In genomic region chr5:96616954-96617646, GRCm38 (mm10) we compare ENCODE assay signal across 8 mouse cellular contexts.
DNase-seq lines count a peak whose midpoint lies in the region; ATAC-seq and TF ChIP-seq lines count a peak whose summit lies in the region.

No protein-coding gene starts in this region.

- no peak overlapping the region for H3K4me2 ChIP-seq in liver, embryonic 11.5 days
- no peak overlapping the region for H3K4me2 ChIP-seq in liver, embryonic 12.5 days
- no peak overlapping the region; the same call in 1 of the 2 replicates for H3K4me2 ChIP-seq in heart, postnatal 0 days (ENCODE audit: low read depth, low read length)
- H3K4me2 ChIP-seq in stomach, postnatal 0 days (replicated peaks; ENCODE audit: low read depth), result no peak overlapping the region

- no peak overlapping the region; the same call in 1 of the 2 replicates for H3K27ac ChIP-seq in liver, embryonic 11.5 days (ENCODE audit: low read depth, low read length)
- H3K27ac ChIP-seq in liver, embryonic 12.5 days, result no peak overlapping the region
- H3K27ac ChIP-seq in heart, postnatal 0 days (ENCODE audit: low read depth), result peak overlapping the region; percentile 70
- peak overlapping the region; percentile 10; the same call in 1 of the 2 replicates for H3K27ac ChIP-seq in stomach, postnatal 0 days (replicated peaks)

- H3K4me1 ChIP-seq in liver, embryonic 11.5 days (replicated peaks; ENCODE audit: control insufficient read depth, insufficient read depth, low read length), result no peaks in the 10 kb centered on the region; the same call in 1 of the 2 replicates
- H3K4me1 ChIP-seq in liver, embryonic 12.5 days, result no peaks in the 10 kb centered on the region
- H3K4me1 ChIP-seq in heart, postnatal 0 days (ENCODE audit: control insufficient read depth, insufficient read depth), result peaks cover 19% of the 10 kb centered on the region
- H3K4me1 ChIP-seq in stomach, postnatal 0 days (replicated peaks; ENCODE audit: control insufficient read depth, insufficient read depth), result no peaks in the 10 kb centered on the region

- H3K9me3 ChIP-seq in liver, embryonic 11.5 days (ENCODE audit: control insufficient read depth, low read length), result no peaks in the 10 kb centered on the region
- H3K9me3 ChIP-seq in liver, embryonic 12.5 days (replicated peaks), result no peaks in the 10 kb centered on the region
- H3K9me3 ChIP-seq in heart, postnatal 0 days (replicated peaks; ENCODE audit: control insufficient read depth, low read length), result no peaks in the 10 kb centered on the region
- H3K9me3 ChIP-seq in stomach, postnatal 0 days (ENCODE audit: control insufficient read depth, low read length), result no peaks in the 10 kb centered on the region

- ATAC-seq in liver, embryonic 11.5 days (replicated peaks; ENCODE audit: low FRiP score), result 0 out of 2 replicates have a peak, but pooled peaks have one; percentile 29
- no peak for ATAC-seq in liver, embryonic 12.5 days
- ATAC-seq in heart, postnatal 0 days (ENCODE audit: insufficient read depth, low read depth), result peak; percentile 80
- ATAC-seq in stomach, postnatal 0 days (ENCODE audit: low FRiP score, low TSS enrichment), result peak; percentile 53; the same call in 1 of the 2 replicates
- ATAC-seq in activated CD4-positive, CD25-positive, alpha-beta regulatory T cell, adult 4 months, result no peak

- H3K4me3 ChIP-seq in liver, embryonic 11.5 days (ENCODE audit: low read depth, low read length), result no peak overlapping the region
- H3K4me3 ChIP-seq in liver, embryonic 12.5 days, result no peak overlapping the region
- no peak overlapping the region for H3K4me3 ChIP-seq in heart, postnatal 0 days (ENCODE audit: low read depth, low read length)
- no peak overlapping the region for H3K4me3 ChIP-seq in stomach, postnatal 0 days (ENCODE audit: low read depth, low read length)

- H3K36me3 ChIP-seq in liver, embryonic 11.5 days (ENCODE audit: control insufficient read depth, insufficient read depth, low read length), result no peaks in the 10 kb centered on the region
- H3K36me3 ChIP-seq in liver, embryonic 12.5 days, result no peaks in the 10 kb centered on the region
- H3K36me3 ChIP-seq in heart, postnatal 0 days (replicated peaks; ENCODE audit: control insufficient read depth, insufficient read depth, low read length), result no peaks in the 10 kb centered on the region
- H3K36me3 ChIP-seq in stomach, postnatal 0 days (ENCODE audit: control insufficient read depth, insufficient read depth, low read length), result no peaks in the 10 kb centered on the region

- no peak for DNase-seq in liver, embryonic 11.5 days (ENCODE audit: low spot score)
- DNase-seq in heart, postnatal 0 days (ENCODE audit: low spot score), result peak; percentile 43
- DNase-seq in lung, adult 18-20 months, result peak; percentile 68
- DNase-seq in stomach, postnatal 0 days (ENCODE audit: low spot score), result peak; percentile 41
- no peak for DNase-seq in right cerebral cortex, postnatal 36 days (ENCODE audit: low spot score in 2 of 2)
- no peak for DNase-seq in thymus, postnatal 10 days (ENCODE audit: low spot score in 2 of 2)

- no peak for TF ChIP-seq EP300 in heart, postnatal 0 days (IDR thresholded peaks at IDR 0.05; ENCODE audit: low read depth)
- no peak for TF ChIP-seq EP300 in stomach, postnatal 0 days (optimal IDR thresholded peaks at IDR 0.05)

- no peak overlapping the region for H3K9ac ChIP-seq in liver, embryonic 11.5 days (ENCODE audit: low read depth, low read length)
- no peak overlapping the region for H3K9ac ChIP-seq in liver, embryonic 12.5 days
- no peak overlapping the region for H3K9ac ChIP-seq in heart, postnatal 0 days (replicated peaks; ENCODE audit: low read depth, low read length)
- H3K9ac ChIP-seq in stomach, postnatal 0 days (ENCODE audit: low read length), result no peak overlapping the region

- WGBS in liver, embryonic 11.5 days, result 44% methylated on average over 6 of the region's 6 CpGs
- WGBS in liver, embryonic 12.5 days (ENCODE audit: insufficient replicate concordance), result 55% methylated on average over 6 of the region's 6 CpGs
- WGBS in heart, postnatal 0 days, result 13% methylated on average over 6 of the region's 6 CpGs
- WGBS in stomach, postnatal 0 days, result 32% methylated on average over 6 of the region's 6 CpGs

- no peak for TF ChIP-seq CTCF in heart, postnatal 0 days (IDR thresholded peaks at IDR 0.05; ENCODE audit: low read depth)
- TF ChIP-seq CTCF in stomach, postnatal 0 days (IDR thresholded peaks at IDR 0.05; ENCODE audit: low read depth), result no peak

- no peaks in the 10 kb centered on the region for H3K27me3 ChIP-seq in liver, embryonic 11.5 days (replicated peaks; ENCODE audit: control insufficient read depth, insufficient read depth, low read length)
- H3K27me3 ChIP-seq in liver, embryonic 12.5 days (replicated peaks), result no peaks in the 10 kb centered on the region
- no peaks in the 10 kb centered on the region for H3K27me3 ChIP-seq in heart, postnatal 0 days (ENCODE audit: control insufficient read depth, insufficient read depth, low read length)
- no peaks in the 10 kb centered on the region for H3K27me3 ChIP-seq in stomach, postnatal 0 days (ENCODE audit: control insufficient read depth, insufficient read depth, low read length)

Comparison
In these comparisons a context has a peak if more than half of its experiments do, and no peak if none do; other contexts are left out.
1. ATAC-seq: peak in liver, embryonic 11.5 days (single experiment), heart, postnatal 0 days (single experiment) and stomach, postnatal 0 days (single experiment); none in liver, embryonic 12.5 days (single experiment) and activated CD4-positive, CD25-positive, alpha-beta regulatory T cell, adult 4 months (single experiment).
2. DNase-seq: peak in heart, postnatal 0 days (single experiment), lung, adult 18-20 months (2 of 2) and stomach, postnatal 0 days (single experiment); none in liver, embryonic 11.5 days (single experiment), right cerebral cortex, postnatal 36 days (0 of 2) and thymus, postnatal 10 days (0 of 2).
3. H3K27ac ChIP-seq: peak in heart, postnatal 0 days (single experiment) and stomach, postnatal 0 days (single experiment); none in liver, embryonic 11.5 days (single experiment) and liver, embryonic 12.5 days (single experiment).